Mouse (Mus musculus): Measurements from ENCODE around the gene Mapk7.
A peak's percentile ranks its signal among the peaks of the same experiment; 100 is the strongest.

The Mapk7 gene

DNA sequence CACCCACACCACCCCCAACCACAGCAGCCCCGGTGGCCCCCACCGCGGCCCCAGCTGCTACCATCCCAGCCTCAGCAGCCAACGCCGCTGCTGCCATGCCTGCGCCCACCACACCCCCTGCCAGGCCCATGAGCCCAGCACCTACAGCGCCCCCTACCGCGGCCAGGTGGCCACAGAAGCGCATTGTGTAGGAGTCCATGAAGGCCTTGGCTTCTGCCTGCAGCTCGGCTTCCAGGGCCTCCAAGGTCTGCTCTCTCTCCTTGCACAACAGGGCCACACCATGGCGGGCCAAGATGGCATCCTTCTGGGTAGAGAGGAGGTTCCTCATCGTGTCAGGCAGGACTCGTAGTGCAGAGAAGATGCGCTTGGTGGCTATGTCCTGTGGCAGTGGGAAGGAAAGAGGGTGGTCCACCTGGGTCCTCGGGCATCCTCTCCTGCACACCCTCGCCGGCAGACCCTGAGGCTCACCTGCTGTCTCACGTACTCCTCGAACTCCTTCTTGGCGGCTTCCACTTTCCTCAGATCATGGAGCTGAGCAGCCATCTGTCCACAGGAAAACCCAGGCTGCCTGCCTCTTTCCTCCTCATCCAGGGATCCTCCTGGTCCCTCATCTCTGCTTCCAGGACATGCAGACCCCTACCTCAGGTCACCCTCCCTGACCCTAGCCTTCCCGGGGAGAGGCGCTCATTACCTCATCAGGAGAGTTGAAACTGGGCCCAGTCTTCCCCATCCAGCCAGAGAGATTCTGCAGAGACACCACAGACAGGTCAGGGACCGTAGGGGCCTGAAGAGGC lies 44.5 kb downstream of the Mapk7 start:
- DNase-seq, result peak; percentile 82

DNA sequence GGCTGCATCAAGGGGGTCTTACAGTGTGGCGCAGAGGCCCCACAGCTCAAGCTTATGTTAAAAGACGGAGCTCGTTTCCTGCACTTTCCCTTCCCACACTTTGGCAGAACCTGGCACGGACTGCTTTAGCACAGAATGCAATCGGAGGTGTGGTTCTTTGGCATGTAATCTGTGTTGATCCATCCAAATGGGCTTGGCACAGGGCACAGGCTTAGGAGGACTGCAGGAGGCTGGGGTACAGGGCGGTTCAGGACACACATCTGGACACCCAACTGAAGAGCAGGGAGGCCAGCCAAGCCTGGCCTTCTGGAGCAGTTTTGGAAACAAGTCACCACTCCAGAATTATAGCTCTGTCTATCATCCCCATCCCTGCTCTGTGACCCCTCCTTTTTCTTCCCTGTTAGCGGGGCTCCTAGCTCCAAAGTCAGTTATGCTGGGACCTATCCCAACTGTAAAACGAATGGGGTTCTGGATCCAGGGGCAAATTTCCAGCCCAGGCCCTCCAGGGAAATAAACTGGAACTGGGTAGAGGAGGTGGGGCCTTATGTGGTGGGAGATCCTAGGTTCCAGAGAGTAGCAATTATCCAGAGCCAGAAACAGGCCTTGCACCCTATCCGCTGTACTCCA lies 45.5 kb downstream of the Mapk7 start:
- peak; percentile 91 for DNase-seq

- peak; percentile 81 for DNase-seq
These were observed 46.2 kb downstream of the Mapk7 start for GRCm38 (mm10) chr11:61448041-61448440.

DNA sequence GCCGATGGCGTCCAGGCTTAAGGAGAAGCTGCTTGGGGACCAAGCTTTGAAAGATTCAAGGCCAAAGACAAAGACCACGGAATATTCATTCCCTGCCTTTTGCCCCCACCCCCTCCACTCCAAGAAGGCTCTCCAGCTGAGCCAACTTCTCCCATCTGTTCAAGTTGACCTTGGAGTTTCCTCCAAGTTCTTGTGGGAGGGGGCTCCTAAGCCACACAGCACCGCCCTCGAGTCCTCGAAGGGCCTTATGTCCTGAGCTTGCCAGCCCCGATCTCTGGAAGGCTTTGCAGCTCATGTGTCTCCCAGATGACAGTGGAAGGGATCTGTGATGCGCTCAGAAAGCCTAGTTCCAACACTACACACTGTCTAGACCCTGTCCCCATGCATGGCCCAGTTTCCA lies 46.9 kb downstream of the Mapk7 start:
- no peak for DNase-seq

- DNase-seq, result no peak
These were observed 50.4 kb downstream of the Mapk7 start for GRCm38 (mm10) chr11:61443807-61444206.

DNA sequence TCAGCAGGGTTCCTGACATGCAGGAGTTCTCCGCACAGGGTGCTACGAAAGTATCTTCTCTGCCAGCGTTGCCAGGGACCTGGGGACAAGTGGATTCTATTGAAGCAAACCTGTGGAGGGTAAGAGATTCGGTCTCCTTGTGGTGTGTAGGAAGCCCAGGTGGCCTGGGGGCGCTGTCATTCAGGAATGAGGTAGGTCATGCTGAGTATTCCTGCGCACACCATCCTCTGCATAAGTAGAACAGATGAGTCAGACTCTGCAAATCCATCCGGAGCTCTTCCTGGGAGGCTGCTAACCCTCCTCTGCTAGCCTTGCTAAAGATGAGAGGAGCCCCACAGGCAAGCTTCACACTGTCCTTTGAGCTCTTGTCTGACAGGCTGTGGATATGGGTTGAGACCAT lies 52.5 kb downstream of the Mapk7 start:
- DNase-seq, result peak; percentile 19

DNA sequence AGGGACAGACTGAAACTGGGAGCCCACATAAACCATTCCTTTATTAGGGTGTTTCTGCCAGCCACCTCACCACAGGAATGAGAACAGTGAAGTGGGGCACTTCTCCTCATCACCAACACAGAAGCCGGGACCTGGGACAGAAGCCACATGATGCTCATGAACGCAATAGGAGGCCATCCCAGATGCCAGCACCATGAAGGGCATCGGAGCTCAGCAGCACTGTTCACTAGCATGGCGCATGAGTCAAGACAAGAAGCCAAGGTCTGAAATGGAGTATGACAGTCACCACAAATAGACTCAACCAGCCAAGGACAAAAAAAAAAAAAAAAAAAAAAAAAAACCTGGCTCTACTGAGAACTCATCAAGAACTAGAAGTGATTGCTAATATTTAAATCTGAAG lies 53.8 kb downstream of the Mapk7 start:
- DNase-seq, result no peak

DNA sequence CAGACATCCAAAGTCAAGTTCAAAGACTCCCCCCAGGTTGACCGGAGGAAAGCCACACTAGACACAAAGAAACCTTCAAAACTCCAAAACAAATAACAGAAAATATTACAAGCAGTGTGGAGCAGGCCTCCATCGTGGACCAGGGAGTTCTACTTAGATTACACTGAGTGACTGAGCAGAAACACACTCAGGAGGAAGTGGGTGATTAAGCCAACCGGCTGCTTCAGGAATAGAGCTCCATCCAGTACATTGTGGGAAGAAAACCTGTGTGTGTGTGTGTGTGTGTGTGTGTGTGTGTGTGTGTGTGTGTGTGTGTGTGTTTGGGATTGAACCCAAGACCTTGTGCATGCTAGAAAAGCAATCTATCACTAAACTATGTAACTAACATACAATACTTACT lies 55.0 kb downstream of the Mapk7 start:
- DNase-seq, result no peak
